Mouse (Mus musculus): Measurements from ENCODE around the gene Smim4. TPM values are rescaled to one million over a fixed set of nuclear protein-coding genes. Genes with fewer than 3 reads are reported as not detected.
A peak's percentile ranks its signal among the peaks of the same experiment; 100 is the strongest.

Smim4 gene
- total RNA-seq (2021) = 10 to 100 TPM; 60.2 to 61.0 TPM

GRCm38 (mm10) chr14:31128826-31129219, at the start of gene Smim4:
TSS of gene Smim4 (minus strand) at chr14:31128956.
- intact Hi-C loops (cut with DNase I) = loop anchor here (2.0 kb wide), 2 partner anchors 66 to 76 kb away; no protein-coding TSS in a partner anchor
- DNase-seq (ENCODE audit: low spot score) = peak; percentile 96

DNA sequence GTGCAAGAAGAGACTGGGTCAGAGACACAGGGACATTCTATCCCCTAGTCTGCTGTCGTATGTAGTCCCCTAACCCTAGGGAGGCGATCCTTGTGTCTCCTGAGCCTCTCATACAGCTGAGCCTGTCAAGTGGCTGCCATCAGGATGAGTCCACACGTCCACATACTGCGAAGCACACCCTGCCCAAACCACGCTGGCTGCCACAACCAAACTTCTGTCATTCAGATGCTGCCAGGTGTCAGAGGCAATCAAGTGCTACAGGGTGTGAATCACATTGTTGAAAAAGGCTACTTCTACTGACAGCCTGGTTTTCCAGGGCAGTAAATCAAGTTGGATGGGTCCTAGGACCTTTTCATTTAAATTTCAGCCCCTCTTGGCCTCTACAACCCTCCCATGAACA, 49.0 kb upstream of the Smim4 start:
- no peak for DNase-seq (ENCODE audit: low spot score)
- intact Hi-C loops (cut with DNase I) = no loop called here

- no peak for DNase-seq (ENCODE audit: low spot score)
- intact Hi-C loops (cut with DNase I) = no loop called here
Measured at GRCm38 (mm10) chr14:31177287-31177686, 48.5 kb upstream of the Smim4 start.

- DNase-seq (ENCODE audit: low spot score) = no peak
- intact Hi-C loops (cut with DNase I) = no loop called here
Measured at GRCm38 (mm10) chr14:31173537-31173936, 44.8 kb upstream of the Smim4 start.

GRCm38 (mm10) chr14:31172781-31173455, 44.2 kb upstream of the Smim4 start:
- DNase-seq (ENCODE audit: low spot score) = no peak
- intact Hi-C loops (cut with DNase I) = no loop called here

- no peak for DNase-seq (ENCODE audit: low spot score)
- intact Hi-C loops (cut with DNase I) = no loop called here
Measured at GRCm38 (mm10) chr14:31171821-31172220, 43.1 kb upstream of the Smim4 start.

DNA sequence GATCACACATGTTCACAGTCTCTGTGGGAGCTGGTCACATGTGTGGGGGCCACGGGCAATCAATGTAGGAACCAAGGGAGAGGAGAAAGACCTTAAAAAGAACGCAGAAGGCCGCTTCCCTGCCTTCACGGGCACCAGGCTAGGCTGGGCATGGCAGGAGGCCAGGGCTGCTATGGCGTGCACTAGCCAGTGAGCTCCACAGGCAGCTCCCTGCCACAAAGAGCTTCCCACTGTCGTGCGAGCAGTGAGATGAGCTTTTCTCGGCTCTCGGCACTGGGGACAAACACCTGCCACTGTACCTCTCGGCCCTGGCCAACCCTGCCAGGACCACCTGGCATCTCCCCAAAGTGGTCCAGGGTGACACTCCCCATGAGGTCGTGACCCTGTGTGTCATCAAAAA, 42.6 kb upstream of the Smim4 start:
- DNase-seq (ENCODE audit: low spot score) = no peak
- intact Hi-C loops (cut with DNase I) = no loop called here

DNA sequence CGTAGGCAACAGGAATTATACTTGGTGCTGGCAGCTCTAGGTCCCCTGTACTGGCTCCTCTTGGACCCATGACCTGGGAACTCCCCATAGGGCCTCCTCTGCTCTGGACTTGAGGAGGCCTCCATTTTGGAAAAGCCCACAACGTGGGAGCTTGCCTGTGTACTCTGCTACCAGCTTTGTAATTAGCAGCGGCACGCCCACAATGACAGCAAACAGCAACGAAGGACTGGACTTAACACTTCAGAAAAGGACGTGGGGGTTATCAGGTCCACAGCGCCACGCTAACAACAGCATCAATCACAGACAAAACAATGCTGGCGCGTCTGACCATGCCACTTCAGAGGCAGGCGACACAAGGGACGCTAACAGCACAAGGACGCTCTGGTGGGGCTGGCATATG, 42.2 kb upstream of the Smim4 start:
- intact Hi-C loops (cut with DNase I) = no loop called here
- DNase-seq (ENCODE audit: low spot score) = no peak

- no peak for DNase-seq (ENCODE audit: low spot score)
- intact Hi-C loops (cut with DNase I) = no loop called here
Measured at GRCm38 (mm10) chr14:31169508-31169907, 40.8 kb upstream of the Smim4 start.

GRCm38 (mm10) chr14:31168425-31168824, 39.7 kb upstream of the Smim4 start, which contains the start of gene Stab1:
TSS of gene Stab1 (minus strand) at chr14:31168641.
- intact Hi-C loops (cut with DNase I) = no loop called here
- peak; percentile 57 for DNase-seq (ENCODE audit: low spot score)

GRCm38 (mm10) chr14:31166827-31167226, 38.1 kb upstream of the Smim4 start:
- intact Hi-C loops (cut with DNase I) = no loop called here

GRCm38 (mm10) chr14:31165991-31166630, 37.4 kb upstream of the Smim4 start:
- intact Hi-C loops (cut with DNase I) = loop anchor here (2.0 kb wide), 1 partner anchor 33 kb away; no protein-coding TSS in a partner anchor
- DNase-seq (ENCODE audit: low spot score) = no peak

More at GRCm38 (mm10) chr14:31166827-31167226, 38.1 kb upstream of the Smim4 start:
- DNase-seq (ENCODE audit: low spot score) = no peak

GRCm38 (mm10) chr14:31165458-31165857, 36.7 kb upstream of the Smim4 start:
- intact Hi-C loops (cut with DNase I) = loop anchor here (2.0 kb wide), 1 partner anchor 33 kb away; no protein-coding TSS in a partner anchor
- DNase-seq (ENCODE audit: low spot score) = no peak

DNA sequence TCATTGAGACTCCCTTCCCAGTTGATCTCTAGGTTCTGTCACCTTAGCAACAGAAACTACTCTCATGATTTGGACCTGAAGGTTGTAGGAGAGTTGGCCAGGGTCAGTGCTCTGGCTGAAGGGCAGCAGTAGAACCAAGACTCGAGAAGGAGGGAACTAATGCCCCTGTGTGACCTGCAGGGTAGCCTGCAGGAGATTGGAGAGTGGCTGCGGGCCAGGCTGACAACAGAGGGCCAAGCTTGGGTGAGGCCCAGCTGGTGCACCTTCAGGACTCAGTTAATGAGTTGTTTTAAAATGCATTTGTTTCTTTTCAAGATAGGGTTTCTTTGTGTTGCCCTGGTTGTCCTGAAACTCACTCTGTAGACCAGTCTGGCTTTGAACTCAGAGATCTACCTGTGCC, 36.3 kb upstream of the Smim4 start:
- no peak for DNase-seq (ENCODE audit: low spot score)
- intact Hi-C loops (cut with DNase I) = loop anchor here (2.0 kb wide), 1 partner anchor 32 kb away; no protein-coding TSS in a partner anchor

DNA sequence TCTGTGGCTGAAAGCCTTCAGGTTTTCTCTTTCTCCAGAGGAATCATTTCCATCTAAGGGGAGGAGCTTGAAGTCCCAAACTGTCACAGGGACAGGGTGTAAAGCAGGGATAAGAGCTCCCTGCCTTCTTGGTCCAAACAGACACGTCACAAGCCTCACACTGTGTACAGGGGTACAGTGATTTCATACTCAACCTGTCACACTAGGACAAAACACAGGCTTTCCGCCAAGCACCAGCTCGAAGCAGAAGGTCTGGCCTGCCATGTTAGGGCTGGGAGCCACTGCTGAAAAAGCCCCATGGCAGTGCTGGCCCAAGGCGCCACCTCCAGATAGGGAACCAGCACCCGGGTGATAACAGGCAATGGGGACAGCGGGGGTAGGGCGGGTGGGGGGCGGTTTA, 35.3 kb upstream of the Smim4 start:
- intact Hi-C loops (cut with DNase I) = loop anchor here (2.0 kb wide), 1 partner anchor 31 kb away; no protein-coding TSS in a partner anchor
- no peak for DNase-seq (ENCODE audit: low spot score)

DNA sequence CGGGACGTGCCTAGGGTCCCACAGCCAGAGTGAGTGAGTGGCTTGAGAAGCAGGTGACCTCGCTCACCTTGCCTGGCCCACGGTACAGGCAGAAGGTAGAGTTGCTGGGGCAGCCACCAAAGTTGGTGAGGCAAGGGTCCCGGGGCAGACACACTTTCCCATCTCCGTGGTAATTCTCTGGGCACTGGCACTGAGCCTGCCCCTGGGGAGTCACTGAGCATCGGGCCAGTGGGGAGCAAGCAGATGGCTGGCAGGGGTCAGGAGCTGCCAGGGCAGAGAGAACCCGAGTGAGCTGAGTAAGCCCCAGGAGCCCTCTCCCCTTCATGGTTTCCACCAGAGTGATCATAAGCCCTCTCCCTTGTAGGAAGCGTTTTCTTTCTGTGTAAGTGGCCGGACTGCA, 32.9 kb upstream of the Smim4 start:
- intact Hi-C loops (cut with DNase I) = no loop called here
- DNase-seq (ENCODE audit: low spot score) = no peak

DNA sequence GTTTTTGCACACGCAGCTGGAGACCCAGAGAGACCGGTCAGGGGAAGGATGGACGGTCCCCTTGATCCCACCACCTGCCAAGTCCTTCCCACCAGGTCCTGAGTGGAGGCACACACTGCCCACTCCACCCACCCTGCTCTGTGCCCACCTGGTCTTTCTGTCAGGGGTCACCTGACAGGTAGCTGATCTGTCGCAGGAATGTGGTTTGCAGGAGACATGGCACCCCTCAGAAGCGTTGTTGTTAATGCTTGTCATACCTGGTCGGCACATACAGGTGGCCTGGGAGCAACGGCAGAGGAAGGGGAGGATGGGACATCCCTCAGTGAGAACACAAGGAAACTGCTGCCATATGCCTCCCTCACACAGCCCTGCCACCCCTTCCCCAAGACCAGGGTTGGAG, 32.4 kb upstream of the Smim4 start:
- intact Hi-C loops (cut with DNase I) = no loop called here
- DNase-seq (ENCODE audit: low spot score) = no peak

DNA sequence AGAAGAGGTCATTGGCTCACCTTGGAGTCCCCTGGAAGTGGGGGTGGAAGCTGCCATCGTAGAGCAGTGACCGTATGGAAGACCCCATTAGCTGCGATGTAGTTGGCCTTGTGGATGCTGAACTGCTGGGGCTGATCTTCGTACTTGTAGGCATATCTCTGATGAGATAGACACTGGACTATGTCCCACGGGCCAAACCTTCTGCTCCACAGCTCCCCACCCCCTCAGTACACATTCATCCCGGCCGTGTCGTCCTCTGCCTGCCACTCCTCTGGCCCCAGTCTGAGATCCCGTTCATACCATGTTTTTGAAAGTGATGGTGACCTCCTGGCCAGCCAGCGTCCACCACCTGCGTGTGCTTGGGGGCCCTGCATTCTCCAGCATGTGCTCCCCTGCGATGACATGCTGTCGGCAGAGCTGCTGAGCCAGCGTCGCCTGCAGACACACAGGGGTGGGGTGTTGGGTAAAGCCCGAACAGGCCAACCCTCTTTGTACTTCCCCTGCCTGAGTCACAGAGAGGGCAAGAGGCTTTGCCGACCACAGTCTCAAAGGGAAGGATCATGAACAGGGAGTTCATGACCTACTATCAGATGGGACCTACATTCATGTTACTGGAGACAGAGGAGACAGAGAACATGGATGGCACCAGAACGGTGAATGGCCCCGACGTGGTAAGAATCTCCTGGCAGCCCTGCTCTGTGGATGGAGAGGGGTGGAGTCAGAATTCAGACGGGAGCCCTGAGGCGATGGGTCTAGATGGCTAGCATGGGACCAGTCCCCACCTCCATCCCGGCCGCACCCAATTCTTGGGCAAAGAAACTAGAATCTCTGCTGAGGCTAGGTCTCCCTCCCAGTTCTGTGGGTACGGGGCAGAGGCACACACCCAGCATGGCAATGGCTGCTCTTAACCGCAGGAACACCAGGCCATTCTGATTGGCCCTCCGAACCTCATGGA, 31.7 kb upstream of the Smim4 start:
- intact Hi-C loops (cut with DNase I) = no loop called here
- no peak for DNase-seq (ENCODE audit: low spot score)

GRCm38 (mm10) chr14:31145694-31146093, 16.9 kb upstream of the Smim4 start:
- intact Hi-C loops (cut with DNase I) = no loop called here
- no peak for DNase-seq (ENCODE audit: low spot score)

DNA sequence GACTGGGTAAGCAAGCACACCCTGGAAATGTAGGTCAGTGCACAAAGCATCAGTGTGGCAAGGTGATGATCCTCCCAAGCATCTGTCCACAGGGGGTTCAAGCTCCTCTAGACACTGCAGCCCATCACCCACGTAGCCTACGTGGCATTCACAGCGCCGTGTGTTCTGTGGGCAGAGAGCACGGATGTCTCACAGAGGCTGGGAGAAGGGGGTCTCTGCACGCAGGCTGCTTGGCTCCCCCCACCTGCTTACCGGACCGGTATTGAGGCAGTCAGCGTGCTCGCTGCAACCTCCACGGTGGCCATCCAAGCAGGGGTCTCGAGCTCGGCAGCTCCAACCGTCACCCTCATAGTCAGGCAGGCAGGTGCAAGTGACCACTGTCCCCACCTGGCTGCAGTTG, 12.3 kb upstream of the Smim4 start:
- peak; percentile 0 for DNase-seq (ENCODE audit: low spot score)
- intact Hi-C loops (cut with DNase I) = no loop called here

Data from heart, postnatal 25 days (tissue).